Mouse (Mus musculus) midbrain, embryonic 12.5 days (tissue): ENCODE measurements around the gene Spag17. TPM values are rescaled to one million over a fixed set of nuclear protein-coding genes. Genes with fewer than 3 reads are reported as not detected.

Experiments used
- ATAC-seq: fragments of 200-750 bp; cut with Nextera tagmentation; 2 replicates; pipeline ENCODE4 v1.8.0; 2017; ENCODE audit warnings: low read depth, moderate TSS enrichment, moderate library complexity; ENCODE audit not compliant: low FRiP score
- H3K27ac ChIP-seq: fragments of 300-500 bp; sonication (generic); replicated peaks from 2 replicates; pipeline ENCODE4 v1.5.1; 2016; ENCODE audit warnings: mild to moderate bottlenecking
- H3K27me3 ChIP-seq: fragments of 300-500 bp; sonication (generic); 2 replicates; pipeline ENCODE4 v1.6.1; 2016; ENCODE audit warnings: mild to moderate bottlenecking
- H3K36me3 ChIP-seq: fragments of 300-500 bp; sonication (generic); 2 replicates; pipeline ENCODE4 v1.6.1; 2016
- H3K4me1 ChIP-seq: fragments of 300-500 bp; sonication (generic); 2 replicates; pipeline ENCODE4 v1.6.1; 2016
- H3K4me2 ChIP-seq: fragments of 300-500 bp; sonication (generic); replicated peaks from 2 replicates; pipeline ENCODE4 v1.6.1; 2016; ENCODE audit warnings: mild to moderate bottlenecking, moderate library complexity
- H3K4me3 ChIP-seq: fragments of 300-500 bp; sonication (generic); 2 replicates; pipeline ENCODE4 v1.5.1; 2016; ENCODE audit warnings: mild to moderate bottlenecking
- H3K9ac ChIP-seq: fragments of 300-500 bp; sonication (generic); replicated peaks from 2 replicates; pipeline ENCODE4 v1.6.1; 2016; ENCODE audit warnings: mild to moderate bottlenecking, moderate library complexity
- H3K9me3 ChIP-seq: fragments of 300-500 bp; sonication (generic); 2 replicates; pipeline ENCODE4 v1.6.1; 2016; ENCODE audit warnings: mild to moderate bottlenecking
- WGBS: fragments of 180-500 bp; shearing (Covaris S2); methylation state at CpG from one replicate; pipeline ENCODE4 v1.1.7; 2016; 5-methylcytosine and 5-hydroxymethylcytosine counted together
- polyA plus RNA-seq: library from polyadenylated mRNA; unstranded; fragments of >200 nt; fragmentation: Nextera tagmentation; extraction: Ambion mirVana; gene quantifications from 2 replicates; pipeline ENCODE4 v1.2.1, GENCODE M21; 2016

Spag17 gene
- polyA plus RNA-seq, 1 experiment from 2014 or later, result 0.41 TPM

GRCm38 (mm10) chr3:100189861-100190260 is 304.7 kb downstream of the Spag17 start:
- Histone ChIP-seq H3K4me3 (no peak overlapping the region), H3K9ac (no peak overlapping the region), H3K27me3 (no peaks in the 10 kb centered on the region), H3K4me2 (no peak overlapping the region), H3K4me1 (no peaks in the 10 kb centered on the region), H3K27ac (no peak overlapping the region), H3K36me3 (peaks cover 39% of the 10 kb centered on the region), H3K9me3 (no peaks in the 10 kb centered on the region)
- WGBS, result 85% methylated on average over 11 of the region's 11 CpGs
- ATAC-seq, result peak; percentile 70; the same call in 1 of the 2 replicates
